Mouse (Mus musculus) urinary bladder, adult 18-20 months (tissue): ENCODE results near the gene Slc44a2.
A peak's percentile ranks its signal among the peaks of the same experiment; 100 is the strongest.
"Not testable (repeated sequence)": the region's sequence is repeated elsewhere in the genome, so short reads cannot be mapped to it uniquely, and the experiment has no call there.

Experiments used
- DNase-seq, 2 experiments: peaks; one replicate each; pipeline ENCODE4 v3.0.0; 2022; ENCODE audit warnings: low spot score in 2 of 2, mixed read lengths in 2 of 2

The Slc44a2 gene

DNA sequence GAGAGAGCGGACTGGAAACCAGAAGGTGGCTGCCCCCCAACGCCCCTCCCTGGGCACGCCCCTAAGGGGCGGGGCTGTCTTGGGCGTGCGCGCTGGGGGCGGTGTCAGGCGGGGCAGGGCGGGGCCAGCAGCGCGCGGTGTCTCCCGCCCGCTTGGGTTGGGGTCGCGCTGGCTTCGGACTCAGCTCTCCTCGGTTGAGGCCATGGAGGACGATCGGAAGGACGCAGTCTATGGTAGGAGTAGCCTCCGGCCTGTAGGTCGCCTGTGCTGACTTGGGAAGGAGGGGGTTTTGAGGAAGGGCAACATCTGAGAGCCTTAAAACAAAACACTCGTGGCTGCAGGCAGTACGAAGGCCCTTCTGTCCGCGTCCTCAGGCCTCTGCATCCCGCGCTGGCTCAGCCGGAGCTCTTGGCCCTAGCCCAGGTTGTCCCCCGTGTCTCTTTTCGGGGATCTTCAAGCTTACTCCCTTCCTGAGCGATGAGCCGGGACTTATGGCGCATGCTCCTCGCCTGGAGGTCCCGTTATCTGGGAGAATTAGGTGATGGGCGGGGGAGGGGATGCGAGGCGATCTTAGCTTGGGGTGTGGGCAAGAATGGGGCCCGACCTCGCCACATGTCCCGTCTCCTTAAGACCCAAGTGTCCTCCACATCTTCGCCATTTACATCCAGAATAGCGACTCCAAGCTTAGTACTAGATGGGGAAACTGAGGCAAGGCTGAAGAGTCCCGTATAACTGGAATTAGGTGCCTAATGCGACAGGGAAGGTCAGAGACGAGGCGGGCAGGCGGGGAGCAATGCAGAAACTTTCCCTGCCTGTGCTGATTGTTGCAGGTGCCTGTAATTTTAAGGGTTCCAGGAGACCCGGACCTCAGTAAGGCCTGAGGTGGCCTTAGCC lies at the start of gene Slc44a2:
Slc44a2 (plus strand) TSS at position 80 of the 894 bp plus-strand sequence.
- peak; percentile 80 to 86 for DNase-seq

DNA sequence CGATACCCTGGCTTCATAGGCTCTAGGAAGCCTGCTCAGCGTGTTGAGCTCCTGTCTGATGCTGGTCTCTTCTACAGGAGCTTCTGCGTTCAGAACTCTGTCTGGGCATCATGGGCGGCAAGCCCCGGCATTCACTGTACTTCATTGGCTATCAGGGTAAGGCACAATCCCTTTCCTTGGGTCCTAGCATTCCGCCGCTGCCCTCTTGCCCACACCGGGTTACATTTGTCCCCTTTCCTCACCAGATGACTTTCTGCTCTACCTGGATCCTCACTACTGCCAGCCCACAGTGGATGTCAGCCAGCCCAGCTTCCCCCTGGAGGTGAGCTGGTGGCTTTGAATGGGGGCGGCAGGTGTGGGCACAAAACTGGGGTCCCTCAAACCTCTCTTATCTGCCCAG lies 48.1 kb upstream of the Slc44a2 start:
- DNase-seq, result no peak

DNA sequence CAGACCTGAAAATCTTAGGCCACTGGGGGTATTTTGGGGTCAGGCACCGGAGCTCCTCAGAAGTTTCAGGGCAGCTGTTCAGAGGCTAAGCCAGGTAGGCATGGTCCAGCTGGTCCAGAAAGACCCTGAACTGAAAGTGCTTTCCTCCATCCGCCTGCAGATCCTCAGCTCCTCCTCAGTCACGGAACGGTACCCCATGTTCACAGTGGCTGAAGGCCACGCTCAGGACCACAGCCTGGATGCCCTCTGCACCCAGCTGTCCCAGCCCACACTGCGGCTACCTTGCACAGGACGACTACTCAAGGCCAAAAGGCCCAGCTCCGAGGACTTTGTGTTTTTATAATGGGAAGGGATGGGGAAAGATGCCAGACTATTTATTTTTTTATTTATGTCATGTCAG lies 47.4 kb upstream of the Slc44a2 start:
- DNase-seq, result no peak

DNA sequence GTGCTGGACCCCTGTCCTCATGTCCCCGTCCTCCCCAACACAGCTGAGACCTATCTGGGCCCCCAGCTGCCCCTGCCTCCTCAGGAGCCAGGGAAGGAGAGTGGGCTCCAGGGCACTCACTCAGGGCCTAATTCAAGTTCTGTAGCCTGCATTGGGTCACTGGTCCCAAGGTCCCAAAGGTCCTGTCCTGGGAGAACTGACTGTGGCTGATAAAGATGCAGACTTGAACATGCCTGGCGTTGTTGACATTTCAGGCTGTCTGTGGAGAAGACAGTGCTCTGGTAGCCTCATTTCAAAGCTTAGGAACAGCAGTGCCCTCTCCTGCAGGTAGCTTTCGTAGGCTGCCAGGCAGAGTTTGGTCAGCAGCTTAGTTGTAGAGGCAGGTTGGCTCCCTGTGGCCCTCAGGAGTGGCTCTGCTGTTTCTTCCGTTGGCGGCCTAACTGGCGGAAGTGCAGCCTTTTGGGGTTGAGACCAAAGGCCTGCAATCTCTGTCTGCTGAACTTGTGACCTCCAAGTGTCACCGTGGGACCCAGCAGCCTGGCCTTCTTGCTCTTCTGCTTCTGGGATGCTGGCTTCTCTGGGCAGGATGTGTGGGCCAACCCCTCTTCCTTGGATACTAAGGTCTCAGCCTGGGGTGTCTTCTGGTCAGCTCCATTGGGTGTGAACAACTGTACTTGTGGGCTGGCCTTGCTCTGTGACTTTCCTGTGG lies 46.8 kb upstream of the Slc44a2 start:
- no peak for DNase-seq

DNA sequence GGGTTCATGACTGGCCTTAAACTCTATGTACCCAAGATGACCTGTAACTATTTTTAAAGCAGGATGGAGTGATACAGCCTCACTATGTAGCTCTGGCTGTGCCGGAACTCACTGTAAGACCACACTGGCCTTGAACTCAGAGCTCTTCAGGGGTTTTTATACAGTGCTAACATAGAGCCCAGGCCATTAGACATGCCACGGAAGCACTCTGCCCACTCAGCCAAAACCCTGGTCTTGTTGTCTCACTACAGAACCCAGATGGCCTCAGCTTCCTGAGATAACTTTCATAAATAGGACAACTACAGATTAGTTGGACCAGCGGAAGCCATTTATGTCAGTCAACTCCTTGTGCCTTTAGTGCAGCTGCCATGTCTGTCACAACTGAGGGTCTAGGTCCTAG lies 46.2 kb upstream of the Slc44a2 start:
- DNase-seq, result no peak

DNA sequence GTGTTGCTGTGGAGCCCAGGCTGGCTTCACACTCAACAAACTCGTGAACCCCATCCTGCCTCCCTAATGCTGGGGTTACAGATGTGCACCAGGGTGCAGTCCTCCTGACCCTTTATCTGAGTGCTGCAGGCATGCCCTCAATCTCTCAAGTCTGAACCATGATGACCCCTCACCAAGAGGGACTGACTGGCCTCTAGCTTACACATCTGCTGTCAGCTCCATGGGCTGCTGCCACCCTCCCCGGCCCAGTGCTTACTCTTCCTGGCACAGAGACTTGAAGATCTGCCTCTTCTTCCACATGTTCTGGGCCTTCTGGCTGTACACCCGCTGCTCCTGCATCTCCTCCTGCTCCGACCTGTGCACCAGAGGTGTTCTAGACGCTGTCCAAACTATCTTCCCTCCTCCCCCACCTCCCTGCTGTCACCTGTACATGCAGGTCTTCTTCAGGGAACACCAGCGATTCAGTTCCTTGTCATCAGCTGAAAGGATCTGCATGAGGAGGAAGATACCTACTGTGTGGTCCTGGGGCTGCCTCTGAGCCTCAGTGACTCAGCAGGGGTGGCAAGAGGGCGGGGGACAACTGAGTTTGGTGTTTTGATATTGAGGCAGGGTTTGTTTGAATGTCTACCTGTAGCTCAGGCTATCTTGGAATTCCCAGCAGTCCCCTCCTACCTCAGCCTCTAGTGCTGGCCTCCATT lies 45.3 kb upstream of the Slc44a2 start:
- no peak for DNase-seq

DNA sequence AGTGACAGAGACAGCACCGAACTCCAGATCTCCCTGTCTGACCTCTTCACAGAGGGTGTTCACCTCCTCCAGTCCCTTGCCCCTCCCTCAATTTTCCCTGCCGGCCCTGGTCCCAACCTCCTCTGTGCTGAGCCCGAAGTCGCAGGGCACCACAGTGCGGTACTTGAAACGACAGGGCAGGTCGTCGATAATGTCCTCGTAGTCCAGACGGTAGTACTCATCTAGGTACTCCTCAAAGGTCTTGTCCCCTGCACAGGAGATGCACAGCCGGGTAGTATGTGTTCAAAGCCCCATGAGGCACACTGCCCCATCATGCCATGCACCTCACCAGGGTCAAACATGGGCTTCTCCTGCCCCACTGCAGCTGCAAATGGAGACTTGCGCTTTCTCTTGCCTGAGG lies 44.8 kb upstream of the Slc44a2 start:
- no peak for DNase-seq

DNA sequence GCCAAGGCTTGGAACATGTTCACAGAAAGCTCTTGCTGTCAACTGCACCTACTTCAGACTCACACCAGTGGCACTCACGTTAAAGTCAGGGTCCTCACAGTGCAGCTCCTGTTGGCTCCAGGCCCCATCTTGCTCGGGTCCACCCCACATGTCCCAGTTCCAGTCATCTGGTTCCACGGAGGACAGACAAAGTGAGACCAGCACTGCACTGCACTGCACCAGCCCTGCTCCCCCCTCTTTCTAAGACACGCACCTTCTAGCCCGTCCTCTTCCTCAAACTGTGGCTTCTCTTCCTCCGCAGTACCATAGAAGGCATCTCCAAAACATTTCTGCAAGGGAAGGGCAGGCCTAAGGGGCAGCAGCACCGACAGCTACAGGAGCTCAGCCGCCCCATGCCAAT lies 44.2 kb upstream of the Slc44a2 start:
- DNase-seq, result no peak

DNA sequence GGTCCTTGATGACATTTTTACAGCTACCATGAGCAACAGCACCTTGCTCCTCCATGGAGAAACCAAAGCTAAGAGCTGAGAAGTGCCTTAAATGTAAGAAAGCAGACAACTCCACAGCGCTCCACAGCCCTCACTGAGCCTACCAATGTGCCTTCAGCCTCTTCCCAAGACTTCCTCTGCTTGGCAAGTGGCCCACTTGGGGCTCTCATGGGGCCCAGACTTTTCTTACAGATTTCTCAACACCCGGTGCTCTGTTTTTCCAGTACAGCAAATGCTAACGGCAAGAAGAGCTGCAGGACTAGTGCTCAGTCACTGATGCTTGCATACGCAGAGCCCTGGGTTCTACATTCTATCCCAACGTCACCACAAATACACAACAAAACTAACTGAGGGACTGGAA lies 42.7 kb upstream of the Slc44a2 start:
- DNase-seq, result no peak

DNA sequence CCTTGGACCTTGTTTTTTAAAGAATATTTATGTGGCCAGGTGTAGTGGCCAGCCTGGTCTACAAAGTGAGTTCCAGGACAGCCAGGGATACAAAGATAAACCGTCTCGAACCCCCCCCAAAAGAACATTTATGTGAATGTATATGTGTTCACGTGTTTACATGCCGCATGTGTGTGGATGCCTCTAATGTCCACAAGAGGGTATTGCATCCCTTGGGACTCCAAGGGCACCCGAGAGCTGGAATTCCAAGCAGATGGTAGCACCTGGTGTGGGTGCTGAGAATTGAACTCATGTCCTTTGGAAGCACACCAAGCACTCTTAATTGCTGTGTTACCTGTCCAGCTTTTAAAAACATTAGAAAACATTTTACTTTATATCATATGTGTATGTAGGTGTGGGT lies 36.9 kb upstream of the Slc44a2 start:
- no peak for DNase-seq

DNA sequence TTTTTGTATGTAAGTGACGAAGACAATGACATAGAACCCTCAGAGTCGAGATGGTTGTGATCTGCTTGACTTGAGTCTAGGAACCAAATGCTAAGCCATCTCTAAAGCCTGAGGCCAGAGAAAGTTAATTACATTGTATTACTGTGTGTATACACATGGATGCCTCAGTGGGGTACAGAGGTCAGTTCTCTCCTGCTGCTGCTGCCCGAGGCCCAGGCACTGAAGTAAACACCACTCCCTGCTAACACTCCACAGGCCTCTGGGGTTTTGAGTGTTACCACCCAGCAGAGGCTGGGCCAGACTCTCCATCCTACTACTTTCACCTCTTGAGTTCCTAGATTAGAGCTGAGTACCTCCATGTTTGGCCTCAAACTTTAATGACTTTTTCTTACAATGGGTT lies 36.5 kb upstream of the Slc44a2 start:
- no peak for DNase-seq

DNA sequence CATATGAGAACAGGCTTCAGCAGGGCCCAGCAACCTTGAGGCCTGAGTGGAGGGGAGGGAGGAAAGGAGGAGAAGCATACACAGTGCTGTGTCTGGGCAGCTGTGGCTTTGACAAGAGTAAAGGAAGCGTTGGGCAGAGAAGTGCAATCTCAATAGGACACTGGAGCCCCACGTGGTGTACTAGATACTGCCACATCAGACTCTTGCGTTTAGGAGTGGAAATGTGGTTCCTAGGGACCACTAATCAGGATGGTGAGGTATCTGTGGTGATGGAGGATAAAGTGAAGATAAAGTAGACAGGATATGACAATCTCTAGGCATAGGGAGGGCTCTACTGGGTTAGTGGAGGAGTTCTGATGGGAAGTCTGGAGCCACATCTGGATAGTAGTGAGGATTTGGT lies 33.7 kb upstream of the Slc44a2 start:
- no peak for DNase-seq

DNA sequence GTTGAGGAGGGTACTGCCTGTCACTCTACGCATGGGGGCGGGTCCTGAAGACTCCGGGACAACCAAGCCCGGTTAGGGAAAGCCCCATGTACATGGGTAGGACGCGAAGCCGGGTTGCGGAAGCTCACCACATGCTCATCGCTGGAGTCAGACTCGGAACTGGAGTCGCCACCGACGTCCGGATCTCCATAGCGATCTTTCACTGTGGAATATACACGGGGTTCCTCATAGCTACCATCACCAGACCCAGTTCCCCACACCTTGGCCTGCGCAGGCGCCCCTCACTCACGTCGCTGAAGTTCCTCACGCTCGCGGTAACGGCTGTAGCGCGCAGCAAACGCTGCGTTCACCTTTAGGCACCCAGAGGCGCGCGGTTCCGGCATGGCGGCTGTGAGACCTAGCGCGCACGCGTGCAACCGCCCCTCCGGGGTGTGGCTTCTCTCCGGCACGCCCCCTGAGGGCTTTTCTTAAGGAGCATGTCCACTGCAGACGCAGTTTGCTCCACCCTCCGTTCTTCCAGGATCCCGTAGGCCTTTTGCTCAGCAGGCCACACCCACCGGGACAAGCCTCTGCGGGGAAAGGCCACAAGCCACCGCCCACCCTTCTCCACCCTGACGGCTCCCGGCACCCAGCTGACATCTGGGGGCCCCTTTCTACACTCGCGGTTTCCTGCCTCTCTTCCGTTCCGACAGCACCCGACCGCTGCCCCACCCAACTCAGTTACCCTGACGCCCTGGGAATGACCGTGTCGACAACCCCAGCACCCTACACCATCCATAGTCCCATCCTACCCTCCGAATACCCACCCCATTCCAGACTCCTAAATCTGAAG lies 32.7 kb upstream of the Slc44a2 start, which contains the start of gene Kri1:
Kri1 (minus strand) TSS at position 399 of the 832 bp plus-strand sequence.
- peak; percentile 97 to 99 for DNase-seq

DNA sequence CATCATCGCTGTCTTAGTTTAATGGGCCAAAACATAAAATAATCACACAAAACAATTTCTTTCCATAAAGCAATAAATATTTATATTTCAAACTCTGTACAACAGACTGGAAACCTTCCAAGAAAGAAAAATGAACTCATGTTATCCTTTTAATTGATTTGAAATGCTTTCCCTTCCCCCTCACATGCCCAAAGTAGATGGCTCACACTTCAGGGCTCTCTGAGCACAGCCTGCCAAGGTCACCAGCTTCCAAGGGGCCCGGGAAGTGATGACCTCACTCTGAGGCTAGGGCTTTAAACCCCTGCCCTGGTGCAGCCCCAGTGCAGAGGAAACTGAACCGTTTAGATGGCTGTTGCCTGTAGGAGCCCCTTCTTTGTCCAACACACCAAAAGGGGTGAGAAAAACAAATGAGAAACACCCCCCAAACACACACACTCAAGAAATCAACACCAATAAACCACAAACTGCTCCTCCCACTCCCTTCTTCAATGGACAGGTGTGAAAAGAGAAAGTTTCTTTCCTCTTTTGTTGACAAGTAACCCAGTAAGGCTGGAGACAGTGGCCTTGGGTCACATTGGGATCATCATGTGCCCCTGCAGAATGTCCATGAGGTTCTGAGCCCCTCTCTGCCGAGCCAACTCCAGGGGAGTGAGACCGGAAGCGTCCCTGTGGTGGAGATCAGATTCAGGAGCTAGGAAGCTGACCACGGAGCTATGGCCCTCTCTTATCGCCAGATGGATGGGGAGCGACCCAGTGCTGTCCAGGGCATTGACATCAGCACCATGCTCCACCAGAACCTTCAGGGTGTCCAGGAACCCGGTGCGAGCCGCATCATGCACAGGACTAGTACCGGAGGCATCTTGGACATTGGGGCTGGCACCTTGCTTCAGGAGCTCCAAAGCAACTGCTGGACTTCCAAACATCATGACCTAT lies 31.8 kb upstream of the Slc44a2 start:
- no peak for DNase-seq

DNA sequence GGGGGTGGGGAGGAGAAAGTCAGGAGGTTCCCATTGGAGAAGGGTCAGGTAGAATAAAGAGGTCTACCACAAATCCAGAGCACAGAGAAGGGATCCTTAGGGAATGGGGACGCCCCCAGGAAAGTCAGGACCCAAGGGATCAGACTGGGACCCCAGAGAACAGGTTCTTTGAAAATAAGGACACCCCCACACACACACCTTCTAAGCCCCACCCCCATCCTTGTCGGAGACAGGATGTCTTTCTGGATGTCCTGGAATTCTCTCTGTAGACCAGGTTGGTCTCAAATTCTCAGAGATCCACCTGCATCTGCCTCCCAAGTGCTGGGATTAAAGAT lies 31.2 kb upstream of the Slc44a2 start:
- DNase-seq, result no peak

DNA sequence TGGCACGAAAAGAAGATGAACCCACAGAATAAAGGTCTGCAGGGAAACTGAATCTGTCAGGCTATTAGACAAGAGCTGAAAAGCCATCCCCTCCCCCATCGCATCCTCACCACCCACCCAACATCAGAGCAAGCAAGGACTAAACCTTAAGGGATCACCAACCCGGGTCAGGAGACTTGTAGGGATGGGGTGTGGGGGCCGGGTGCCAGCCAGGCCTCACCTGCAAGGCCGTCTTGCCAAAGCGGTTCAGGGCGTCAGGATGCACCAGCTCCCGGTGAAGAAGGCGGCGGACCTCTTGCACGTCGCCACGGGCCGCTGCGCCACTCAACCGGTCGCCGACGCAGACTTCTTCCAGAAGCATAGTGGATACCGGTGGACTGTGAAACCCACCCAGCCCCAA lies 29.9 kb upstream of the Slc44a2 start:
- DNase-seq, result no peak

DNA sequence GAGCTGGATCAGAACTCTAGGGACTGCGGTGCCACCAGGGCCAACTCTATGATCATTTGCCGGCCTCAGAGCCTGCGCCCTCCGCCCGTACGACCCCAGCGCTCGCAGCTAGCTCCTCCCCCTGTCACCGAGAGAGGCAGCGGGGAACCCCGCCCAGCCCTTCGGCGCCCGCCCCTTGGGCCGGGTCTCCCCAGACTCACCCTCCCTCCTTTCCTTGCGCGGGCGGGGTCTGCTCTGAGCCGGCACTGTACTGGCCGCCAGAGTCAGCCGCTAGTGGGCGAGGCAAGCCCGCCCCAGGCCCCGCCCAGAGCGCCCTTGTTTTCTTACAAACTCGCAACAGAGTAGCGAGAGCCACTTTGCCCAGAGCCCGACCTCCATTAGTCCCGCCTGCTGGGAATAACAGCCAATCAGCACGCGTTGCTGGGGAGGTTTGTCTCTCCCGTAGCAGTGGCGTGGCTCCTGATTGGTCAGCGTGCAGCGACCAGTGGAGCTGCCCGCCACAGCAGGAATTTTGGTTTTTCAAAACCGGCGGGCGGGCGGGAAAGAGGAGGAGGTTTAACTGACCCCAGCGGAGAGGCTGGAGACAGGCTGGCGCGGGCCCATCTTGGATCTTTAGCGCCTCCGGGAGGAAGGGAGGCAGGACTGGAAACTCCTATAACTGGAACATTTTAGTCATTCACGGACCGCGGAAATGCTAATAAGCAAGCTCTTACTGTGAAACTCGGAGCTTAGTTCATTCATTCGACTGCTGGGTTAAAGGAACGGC lies 29.3 kb upstream of the Slc44a2 start, which contains the start of gene Cdkn2d:
Cdkn2d (minus strand) TSS at position 386 of the 766 bp plus-strand sequence.
- peak; percentile 99 to 100 for DNase-seq

DNA sequence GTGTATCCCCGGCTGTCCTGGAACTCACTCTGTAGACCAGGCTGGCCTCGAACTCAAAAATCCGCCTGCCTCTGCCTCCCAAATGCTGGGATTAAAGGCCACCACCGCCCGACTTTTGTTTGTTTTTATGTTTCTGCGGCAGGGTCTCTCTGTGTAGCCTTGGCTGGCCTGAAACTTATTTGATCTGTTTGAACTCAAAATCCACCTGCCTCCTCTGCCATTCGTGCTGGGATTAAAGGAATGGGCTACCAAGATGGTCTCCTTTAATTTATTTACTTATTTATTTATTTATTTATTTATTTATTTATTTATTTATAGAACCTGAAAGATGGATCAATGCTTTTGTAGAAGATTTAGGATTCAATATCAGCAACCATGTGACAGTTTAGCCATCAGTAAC lies 28.6 kb upstream of the Slc44a2 start:
- not testable (repeated sequence) for DNase-seq

DNA sequence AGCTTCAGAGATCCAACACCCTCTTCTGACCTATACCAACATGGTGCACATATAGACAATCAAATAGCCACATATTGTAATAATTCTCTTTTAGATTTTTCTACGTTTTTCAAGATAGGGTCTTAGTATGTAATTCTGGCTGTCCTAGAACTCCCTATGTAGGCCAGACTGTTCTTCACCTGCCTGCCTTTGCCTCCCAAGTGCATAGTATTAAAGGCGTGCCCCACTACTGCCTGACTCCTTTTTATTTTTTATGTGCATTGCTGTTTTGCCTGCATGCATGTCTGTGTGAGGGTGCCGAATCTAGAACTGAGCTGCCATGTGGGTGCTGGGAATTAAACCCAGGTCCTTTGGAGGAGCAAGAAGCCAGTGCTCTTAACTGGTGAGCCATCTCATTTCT lies 28.2 kb upstream of the Slc44a2 start:
- no peak for DNase-seq

DNA sequence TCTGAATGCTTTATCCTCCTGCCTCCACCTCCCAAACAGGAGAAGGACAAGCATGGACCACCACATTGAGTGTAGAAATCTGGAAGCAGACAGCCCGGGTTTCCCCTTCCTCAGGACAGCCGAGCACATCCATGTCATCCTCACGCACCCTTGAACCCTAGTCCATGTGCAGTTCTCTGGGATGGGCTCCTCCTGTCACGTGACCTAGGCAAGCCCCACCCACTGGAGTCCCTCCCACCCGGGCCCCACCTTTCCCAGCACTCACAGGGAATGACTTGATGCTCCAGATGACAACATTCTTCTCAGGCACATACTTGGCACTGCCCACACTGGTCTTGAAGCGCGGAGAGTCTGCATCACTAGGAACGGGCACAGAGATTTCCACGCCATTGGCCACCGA lies 21.5 kb upstream of the Slc44a2 start:
- no peak for DNase-seq
